Mouse (Mus musculus) layer of hippocampus, adult 18-20 months (tissue): Measurements from ENCODE around the gene Gla. TPM values are rescaled to one million over a fixed set of nuclear protein-coding genes. Genes with fewer than 3 reads are reported as not detected.

Experiments used
- DNase-seq, 2 experiments: peaks; one replicate each; pipeline ENCODE4 v3.0.0; 2022; ENCODE audit warnings: low spot score in 2 of 2
- total RNA-seq, 2 experiments: library from RNA; stranded (reverse); gene quantifications; 2 replicates each; pipeline ENCODE4 v1.2.3; 2021

The Gla gene
- total RNA-seq, 2 experiments from 2014 or later: 9.5 to 9.8 TPM

DNA sequence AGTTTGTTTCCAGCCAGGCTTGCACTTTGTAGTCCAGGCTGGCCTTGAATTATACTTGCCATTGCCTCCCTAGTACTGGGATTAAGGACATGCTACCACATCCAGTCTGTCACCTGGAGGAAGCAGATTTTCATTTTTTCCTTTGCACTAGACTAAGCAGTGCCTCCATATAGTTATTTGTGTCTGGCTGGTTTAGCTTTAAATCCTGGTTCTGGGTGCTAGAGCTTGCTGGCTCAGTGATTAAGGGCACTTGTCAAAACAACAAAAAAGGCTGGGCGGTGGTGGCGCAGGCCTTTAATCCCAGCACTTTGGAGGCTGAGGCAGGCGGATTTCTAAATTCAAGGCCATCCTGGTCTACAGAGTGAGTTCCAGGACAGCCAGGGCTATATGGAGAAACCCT, 11.9 kb downstream of the Gla start:
- no peak for DNase-seq

DNA sequence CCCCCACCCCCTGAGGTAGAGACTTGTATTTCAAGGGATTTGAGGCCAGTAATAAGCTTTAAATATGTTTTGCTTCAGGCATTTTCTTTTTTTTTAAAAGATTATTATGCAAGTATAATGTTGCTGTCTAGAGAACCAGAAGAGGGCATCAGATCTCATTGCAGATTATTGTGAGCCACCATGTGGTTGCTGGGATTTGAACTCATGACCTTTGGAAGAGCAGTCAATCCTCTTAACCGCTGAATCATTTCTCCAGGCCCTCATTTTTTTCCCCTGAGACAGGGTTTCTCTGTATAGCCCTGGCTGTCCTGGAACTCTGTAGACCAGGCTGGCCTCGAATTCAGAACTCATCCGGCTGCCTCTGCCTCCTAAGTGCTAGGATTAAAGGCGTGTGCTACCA, 12.7 kb downstream of the Gla start:
- DNase-seq: no peak

DNA sequence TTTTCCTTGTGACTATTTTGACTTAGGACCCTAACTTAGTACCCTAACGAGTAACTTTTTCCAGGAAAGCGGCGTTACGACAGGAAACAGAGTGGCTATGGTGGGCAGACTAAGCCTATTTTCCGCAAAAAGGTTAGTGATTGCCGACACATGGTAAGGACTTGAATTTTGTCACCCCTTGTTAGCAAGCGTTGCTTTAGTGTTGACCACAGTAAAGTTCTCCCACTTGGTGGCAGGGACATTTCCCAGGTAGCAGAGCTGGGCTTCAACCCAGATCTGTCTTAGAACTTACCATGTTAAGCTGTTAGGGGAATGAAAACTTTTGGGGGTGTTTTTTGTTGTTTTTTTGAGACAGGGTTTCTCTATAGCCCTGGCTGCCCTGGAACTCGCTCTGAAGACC, 14.5 kb downstream of the Gla start:
- no peak for DNase-seq

DNA sequence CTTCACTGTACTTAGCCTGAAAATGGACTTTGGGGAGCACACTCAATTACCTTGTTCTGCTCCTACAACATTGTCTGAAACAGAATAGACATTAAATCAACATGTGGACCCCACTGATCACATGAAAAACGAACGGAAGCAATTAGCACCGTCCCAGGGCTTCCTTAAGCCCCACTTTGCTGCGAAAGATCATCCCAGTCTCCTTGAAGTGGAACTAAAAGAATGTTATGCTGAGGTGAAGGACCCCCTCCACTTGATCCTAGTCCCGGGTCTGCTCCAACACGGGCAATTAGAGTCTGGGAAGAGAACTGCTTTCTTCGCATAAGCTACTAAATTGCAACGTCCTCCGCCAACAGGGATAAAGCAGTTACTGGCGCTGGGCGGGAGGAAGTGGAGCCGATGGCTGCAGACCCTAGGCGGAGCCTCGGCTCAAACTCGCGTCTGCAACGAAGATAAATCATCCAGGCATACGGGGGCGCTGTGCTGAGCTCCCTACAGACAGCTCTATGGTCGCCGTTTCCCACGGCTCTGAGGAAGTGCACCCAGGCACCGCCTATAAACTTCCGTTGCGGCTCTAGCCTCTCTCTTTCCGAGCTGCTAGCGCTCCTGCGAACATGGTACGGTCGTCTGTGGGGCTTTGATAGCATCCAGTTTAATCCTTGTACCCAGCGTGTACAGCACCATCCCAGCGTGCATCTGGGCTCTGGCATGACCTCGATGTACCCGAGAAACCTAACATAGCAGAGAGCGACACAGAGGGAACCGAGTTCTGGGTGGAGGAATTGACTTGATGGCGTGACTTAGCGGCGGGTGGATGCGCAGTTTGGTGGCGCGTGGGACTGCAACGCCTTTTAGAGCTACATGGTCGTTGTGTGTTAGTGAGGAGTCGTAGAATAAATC, 15.6 kb downstream of the Gla start, which contains the start of gene Rpl36a:
TSS of gene Rpl36a (plus strand) at position 552 of the 900 bp plus-strand sequence.
- peak; percentile 78 to 92 for DNase-seq

DNA sequence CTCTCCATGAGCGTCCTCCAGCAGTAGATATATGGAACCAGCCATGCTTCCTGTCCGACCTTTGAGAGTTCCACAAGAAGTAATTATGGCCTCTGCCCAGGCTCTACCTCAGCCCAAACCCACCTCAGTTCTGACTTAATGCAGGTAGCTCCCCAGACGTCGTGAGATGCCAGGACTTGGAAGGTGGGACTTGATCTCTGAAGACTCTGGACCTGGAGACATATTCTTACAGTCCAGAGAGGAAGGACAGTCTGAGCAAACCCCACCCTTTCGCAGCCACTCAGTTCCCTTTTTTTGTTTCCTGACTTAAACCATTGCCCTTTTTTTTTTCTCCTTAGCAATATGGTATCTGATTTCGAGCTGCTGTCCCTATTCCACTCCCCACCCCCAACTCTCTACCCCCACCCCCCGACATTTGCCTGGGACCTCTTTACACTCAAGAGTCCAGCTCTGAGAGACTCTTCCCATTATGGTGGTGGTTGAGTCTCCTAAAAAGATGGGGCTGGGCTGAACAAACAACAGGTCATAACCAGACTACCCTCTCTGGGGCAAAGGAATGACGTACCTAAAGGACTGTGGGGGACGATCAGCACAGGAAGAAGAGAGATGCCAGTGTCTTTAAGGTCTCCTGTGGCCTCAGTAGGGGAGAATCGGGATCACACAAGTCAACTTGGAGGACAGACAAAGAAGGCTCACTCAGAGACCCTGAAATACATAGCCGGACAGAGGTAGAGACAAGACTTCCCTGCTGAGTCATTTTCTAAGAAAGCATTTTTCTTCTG, 17.8 kb downstream of the Gla start, which contains the start of gene Btk:
TSS of gene Btk (minus strand) at position 683 of the 782 bp plus-strand sequence.
- DNase-seq: no peak

DNA sequence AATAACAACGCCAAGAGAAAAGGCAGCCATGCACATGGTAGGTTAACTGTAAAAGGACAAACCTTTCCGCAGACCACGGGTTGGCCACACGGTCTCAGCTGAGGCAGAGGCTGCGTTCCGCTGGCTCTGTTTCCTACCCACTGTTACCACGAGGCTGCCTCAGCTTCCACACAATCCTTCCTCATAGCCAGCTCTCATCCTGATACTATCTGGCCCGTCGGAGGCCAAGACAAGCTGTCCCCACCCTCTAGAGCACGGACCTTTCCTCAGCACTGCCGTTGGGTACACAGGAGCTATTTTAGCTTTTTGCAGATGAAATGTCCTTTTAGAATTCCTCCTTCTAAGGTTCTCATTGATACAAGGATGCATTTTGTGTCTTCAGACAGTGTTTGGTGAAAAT, 18.7 kb downstream of the Gla start:
- DNase-seq: no peak

DNA sequence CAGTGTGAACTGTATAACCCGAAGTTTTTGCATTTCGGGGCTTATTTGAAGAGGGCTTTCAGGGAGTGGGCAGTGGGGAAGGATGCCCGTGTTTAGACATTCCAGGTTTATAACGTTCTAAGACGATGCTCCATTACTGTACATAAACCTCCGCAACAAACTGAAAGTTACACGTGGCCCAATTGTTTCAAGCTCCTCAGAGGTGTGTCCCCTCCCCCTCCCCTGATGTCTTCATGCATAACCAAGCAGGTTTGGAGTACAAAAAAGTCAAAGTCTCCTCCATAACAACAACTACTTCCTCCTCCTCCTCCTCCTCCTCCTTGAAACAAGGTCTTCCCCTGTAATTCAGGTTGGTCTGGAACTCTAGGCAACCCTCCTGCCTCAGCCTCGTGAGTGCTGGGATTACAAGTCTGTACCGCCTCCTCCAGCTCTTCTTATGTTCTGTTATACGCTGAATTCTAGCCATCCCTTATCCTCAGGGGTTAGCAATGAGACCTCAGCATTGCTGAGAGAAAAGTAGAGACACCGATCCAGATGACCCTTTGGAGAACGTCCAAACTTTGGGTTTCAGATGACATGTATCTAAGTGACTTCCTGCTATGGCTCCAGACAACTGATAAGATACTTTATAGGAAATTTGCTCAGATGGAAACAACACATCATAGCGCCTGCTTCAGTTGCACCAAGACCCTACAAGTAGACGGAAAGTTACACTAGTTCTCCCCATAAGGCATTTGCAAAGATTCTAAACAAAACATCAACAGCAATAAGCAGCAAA, 20.2 kb downstream of the Gla start:
- DNase-seq: no peak

DNA sequence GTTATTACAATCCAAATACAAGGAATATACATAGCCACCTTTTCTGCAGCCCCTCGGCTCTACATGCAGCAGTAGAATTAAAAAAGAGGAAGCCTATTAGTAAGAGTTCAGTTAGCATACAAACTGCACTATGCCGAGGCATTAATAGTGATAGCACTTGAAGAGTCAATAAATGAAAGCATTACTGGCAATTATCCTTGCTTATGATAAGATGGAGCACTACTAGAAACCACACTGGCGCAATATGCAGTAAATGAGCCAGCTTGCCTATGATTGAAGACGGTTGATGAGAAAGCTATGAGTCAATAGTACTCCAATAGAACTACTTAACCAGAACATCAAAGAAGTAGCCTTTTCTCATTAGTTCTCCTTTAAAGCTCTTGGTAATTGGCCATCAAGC, 23.0 kb downstream of the Gla start:
- no peak for DNase-seq

DNA sequence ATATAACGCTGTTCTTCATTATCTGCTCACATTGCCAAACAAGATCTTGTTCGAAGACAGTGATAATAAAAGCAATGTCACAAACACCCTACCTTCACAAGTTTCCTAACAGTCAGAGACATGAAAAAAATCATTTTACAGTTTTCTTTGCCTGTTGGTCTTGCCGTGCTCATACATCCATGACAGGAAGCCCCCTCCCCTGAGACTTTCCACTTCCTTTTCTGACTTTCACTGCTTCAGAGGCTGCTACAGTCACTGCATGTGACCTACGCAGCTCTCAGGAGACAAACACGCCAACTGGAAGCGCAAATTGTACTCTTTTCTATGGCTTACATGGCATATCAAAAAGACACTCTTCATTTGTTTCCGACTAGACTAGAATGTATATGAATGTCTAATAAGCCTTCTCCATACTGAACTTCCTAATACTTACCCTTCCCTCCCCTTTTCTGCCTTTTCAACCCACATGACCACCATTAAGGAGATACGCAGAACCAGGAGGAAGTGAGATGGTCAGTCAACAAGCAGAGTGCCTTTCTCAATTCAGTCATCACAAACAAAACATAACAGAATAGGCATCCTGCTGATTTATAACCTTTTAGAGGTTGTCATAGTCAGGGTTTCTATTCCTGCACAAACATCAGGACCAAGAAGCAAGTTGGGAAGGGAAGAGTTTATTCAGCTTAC, 34.2 kb downstream of the Gla start:
- DNase-seq: no peak

DNA sequence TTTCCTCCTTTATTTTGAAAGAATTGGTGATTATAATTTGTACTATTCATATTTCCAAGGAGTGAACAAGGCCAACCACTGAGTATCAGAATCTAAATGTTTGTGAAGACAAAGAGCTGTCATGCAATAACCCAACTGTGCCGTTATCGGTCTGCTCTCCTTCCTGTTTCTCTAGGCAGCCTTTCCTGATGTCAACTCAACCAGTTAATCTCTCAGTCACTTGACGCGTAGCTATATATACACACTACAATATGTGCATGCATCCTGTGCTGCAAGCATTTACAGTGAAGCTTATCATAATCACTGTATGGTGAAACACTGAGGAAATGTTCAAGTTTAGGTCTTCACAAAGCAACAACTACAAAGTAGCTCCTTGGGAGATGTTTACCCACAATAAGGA, 36.6 kb downstream of the Gla start:
- no peak for DNase-seq

DNA sequence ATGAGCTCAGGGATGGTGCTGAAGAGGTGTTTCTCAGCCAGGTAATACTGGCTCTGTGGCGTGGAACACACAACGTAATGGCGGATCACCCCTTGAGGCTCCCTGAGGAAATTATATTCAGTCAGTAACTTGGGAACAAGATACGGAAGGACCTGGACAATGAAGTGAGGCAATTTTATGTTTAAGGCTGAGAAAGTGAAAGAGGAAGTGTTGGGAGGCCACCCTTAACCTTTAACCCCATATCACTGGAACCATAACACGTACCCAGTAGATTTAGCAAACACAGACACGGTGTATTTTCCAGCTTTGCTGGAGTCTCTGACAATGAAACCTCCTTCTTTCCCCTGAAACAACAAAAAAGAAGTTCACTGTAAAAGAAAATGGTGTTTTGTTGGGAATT, 46.5 kb downstream of the Gla start:
- no peak for DNase-seq

DNA sequence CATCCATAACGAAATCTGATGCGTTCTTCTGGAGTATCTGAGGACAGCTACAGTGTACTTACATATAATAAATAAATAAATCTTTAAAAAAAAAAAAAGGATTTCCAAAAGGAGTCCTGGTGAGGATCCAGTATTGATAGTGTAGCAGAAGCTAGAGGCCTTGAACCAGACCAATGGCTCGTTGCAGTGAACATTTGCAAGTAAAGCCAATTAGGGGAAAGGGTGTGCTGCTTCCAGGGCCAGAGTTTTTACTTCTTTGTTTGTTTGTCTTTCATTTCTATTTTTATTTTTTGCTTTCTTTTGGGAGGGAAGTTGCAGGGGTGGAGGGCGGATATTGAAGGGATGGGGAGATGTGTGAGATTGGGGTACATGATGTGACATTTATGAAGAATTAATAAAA, 47.6 kb downstream of the Gla start:
- DNase-seq: no peak

DNA sequence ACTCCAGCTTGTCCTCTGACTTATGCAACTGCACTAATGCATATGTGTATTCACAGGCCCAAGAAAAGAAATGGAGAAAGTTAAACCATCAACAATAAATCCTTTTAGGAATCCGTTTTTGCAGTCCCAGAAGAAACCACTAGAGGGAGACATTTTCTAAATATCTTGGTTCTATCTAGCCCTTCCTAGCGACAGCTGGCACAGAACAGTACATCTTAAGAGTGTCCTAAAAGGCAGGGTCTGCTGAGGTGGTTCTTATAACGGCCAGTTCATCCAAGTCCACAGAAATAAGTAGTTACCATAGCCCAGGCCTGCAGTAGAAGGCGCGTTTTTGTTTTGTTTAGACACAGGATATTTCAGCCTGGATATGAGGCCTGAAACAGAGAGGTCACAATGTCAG, 50.0 kb downstream of the Gla start:
- peak in 1 of 2 experiments; percentile 50 for DNase-seq

DNA sequence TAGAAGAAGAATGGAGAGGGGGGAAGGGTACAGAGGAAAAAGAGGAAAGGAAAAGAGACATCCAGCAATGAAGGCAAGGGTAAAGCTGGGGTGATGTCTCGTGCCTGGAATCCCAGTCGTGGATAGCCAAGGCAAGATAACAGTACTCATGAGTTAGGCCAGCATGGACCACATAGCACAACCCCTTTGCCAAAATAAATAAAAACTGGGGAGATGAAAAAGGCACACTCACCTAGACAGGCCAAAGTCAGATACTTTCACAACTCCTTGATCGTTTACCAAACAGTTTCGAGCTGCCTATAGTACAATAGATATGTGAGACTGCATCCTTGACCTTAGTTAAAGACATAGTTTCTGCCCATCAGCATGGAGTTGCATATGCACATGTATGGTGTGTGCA, 53.6 kb downstream of the Gla start:
- no peak for DNase-seq

DNA sequence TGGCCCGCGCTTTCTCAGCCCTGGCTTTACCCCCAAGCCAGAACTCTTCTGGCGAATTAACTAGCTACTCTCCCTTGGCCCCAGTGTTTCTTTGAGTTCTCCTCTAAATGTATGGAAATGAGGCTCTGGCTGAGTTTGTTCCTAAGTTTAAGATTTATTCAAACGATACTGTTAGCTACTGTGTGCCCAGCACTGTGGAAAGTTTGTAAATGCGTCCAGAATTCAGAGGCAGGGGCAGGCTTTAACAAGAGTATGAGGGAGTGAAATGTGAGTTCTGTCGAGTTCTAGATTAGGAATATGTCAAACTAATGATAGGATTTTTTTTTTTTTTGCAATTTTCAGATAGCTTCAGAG, 59.0 kb downstream of the Gla start:
- no peak for DNase-seq

DNA sequence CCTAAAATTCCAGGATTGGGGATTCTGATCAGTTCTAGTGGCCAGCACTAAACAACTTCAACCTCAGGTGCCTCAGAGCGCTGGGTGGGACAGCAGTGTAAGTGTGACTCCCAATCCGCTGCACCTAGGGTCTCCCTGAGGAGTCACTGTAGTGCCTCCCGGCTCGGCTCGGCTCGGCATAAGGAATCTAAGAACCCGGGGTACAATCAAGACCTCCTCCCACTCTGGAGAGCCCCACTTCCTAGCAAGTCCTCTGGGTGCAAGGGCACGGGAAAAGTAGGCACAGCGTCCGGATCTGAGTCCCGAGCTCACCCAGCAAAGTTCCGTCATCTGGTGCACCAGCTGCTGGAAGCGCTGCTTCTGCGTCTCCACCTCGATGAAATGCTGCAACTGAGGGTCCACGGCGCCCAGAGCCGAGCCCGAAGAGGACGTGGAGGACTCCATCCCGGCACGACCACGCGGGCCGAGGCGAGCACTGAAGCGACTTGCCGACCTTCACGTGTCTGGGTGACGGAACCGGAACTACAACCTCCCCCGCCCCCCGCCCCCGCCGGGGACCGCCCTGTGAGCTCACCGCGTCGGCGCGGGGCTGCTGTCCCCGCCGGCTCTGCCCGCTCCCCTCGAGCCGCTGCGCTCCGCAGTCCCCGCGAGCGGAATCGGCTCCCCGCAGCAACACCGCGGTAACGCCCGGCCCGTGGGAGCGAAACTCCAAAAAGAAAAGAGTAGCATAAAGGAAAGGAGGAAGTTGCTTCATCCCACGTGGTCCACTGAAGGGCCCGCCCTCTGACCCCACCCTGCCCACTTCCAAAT, 59.6 kb downstream of the Gla start, which contains the start of gene Timm8a1:
TSS of gene Timm8a1 (minus strand) at position 721 of the 810 bp plus-strand sequence.
- DNase-seq: peak; percentile 16 to 33

DNA sequence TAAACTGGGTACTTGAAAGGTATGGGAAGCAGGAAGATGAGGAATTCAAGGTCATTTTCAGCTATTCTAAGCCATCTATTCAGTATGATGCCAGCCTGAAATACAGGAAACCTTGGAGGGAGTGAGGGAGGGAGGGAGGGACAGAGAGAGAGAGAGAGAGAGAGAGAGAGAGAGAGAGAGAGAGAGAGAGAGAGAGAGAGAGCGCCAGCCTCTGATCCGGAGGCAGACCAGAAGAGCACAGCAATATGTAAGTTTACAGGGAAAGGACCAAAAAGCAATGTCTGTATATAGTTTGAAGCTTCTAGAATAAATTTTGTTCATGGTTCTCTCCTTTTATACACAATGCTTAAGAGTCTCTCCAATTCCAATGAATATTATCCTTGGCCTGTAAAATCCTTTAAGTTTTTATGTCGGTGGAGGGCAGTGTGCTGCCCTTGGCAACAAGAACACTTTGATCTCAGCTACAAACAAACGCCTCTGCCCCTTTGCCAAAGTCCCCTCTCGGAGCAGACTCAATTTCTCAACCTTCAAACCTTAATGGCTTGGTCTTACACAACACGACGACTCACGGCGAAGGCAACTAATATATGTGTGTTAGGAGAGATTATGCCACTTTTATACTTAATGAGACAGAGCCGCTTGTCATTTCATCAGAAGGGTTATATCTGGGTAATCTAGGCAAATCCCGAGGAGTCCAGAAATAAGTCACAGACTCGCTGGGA, 60.4 kb downstream of the Gla start:
- peak in 1 of 2 experiments; percentile 1 for DNase-seq

DNA sequence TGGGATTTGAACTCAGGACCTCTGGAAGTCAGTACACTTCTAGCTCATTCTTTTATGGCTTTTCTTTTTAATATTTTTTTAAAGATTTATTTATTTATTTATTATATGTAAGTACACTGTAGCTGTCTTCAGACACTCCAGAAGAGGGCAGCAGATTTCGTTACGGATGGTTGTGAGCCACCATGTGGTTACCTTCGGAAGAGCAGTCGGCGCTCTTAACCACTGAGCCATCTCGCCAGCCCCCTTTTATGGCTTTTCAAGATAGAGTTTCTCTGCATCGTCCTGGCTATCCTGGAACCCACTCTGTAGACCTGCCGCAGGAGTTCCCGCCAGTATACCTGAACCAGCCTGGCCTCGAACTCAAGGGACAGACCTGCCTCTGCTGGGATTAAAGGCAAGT, 61.1 kb downstream of the Gla start:
- DNase-seq: peak in 1 of 2 experiments; percentile 1
